Mouse (Mus musculus): Measurements from ENCODE around the gene Twnk. TPM values are rescaled to one million over a fixed set of nuclear protein-coding genes. Genes with fewer than 3 reads are reported as not detected.
"Not testable (repeated sequence)": the region's sequence is repeated elsewhere in the genome, so short reads cannot be mapped to it uniquely, and the experiment has no call there.

Gene Twnk
- polyA plus RNA-seq, 1 experiment from 2014 or later: 19.8 TPM

- Histone ChIP-seq H3K4me2 (ENCODE audit: low read depth, low read length) (no peak overlapping the region), H3K27ac (ENCODE audit: low read length) (no peak overlapping the region), H3K9ac (ENCODE audit: low read depth, low read length) (no peak overlapping the region), H3K4me1 (ENCODE audit: control insufficient read depth, insufficient read depth, low read length) (peaks cover 30% of the 10 kb centered on the region), H3K36me3 (ENCODE audit: control insufficient read depth, insufficient read depth, low read length) (peaks cover 26% of the 10 kb centered on the region), H3K4me3 (ENCODE audit: low read length) (no peak overlapping the region), H3K9me3 (ENCODE audit: control insufficient read depth, low read length) (no peaks in the 10 kb centered on the region), H3K27me3 (replicated peaks; ENCODE audit: control insufficient read depth, insufficient read depth, low read length) (no peaks in the 10 kb centered on the region)
- 78% methylated on average over 6 of the region's 6 CpGs for WGBS
- no peak; the same call in 1 of the 2 replicates for ATAC-seq
Observed at GRCm38 (mm10) chr19:45027848-45028247, 22.4 kb downstream of the Twnk start.

- ATAC-seq: no peak
- peaks cover 30% of the 10 kb centered on the region for H3K4me1 ChIP-seq (ENCODE audit: control insufficient read depth, insufficient read depth, low read length)
- 60% methylated on average over 19 of the region's 19 CpGs for WGBS
Observed at GRCm38 (mm10) chr19:45028746-45029145, 23.3 kb downstream of the Twnk start.

GRCm38 (mm10) chr19:45029571-45029970 is 24.1 kb downstream of the Twnk start:
- Histone ChIP-seq H3K27me3 (replicated peaks; ENCODE audit: control insufficient read depth, insufficient read depth, low read length) (no peaks in the 10 kb centered on the region), H3K4me3 (ENCODE audit: low read length) (no peak overlapping the region), H3K27ac (ENCODE audit: low read length) (no peak overlapping the region), H3K9ac (ENCODE audit: low read depth, low read length) (no peak overlapping the region), H3K4me1 (ENCODE audit: control insufficient read depth, insufficient read depth, low read length) (peaks cover 30% of the 10 kb centered on the region), H3K9me3 (ENCODE audit: control insufficient read depth, low read length) (no peaks in the 10 kb centered on the region), H3K36me3 (ENCODE audit: control insufficient read depth, insufficient read depth, low read length) (peaks cover 19% of the 10 kb centered on the region), H3K4me2 (ENCODE audit: low read depth, low read length) (no peak overlapping the region)
- 59% methylated on average over 9 of the region's 9 CpGs for WGBS
- no peak for ATAC-seq

More at GRCm38 (mm10) chr19:45028746-45029145, 23.3 kb downstream of the Twnk start:
- Histone ChIP-seq H3K27me3 (replicated peaks; ENCODE audit: control insufficient read depth, insufficient read depth, low read length) (no peaks in the 10 kb centered on the region), H3K36me3 (ENCODE audit: control insufficient read depth, insufficient read depth, low read length) (peaks cover 24% of the 10 kb centered on the region), H3K9ac (ENCODE audit: low read depth, low read length) (no peak overlapping the region), H3K9me3 (ENCODE audit: control insufficient read depth, low read length) (no peaks in the 10 kb centered on the region), H3K4me3 (ENCODE audit: low read length) (no peak overlapping the region), H3K4me2 (ENCODE audit: low read depth, low read length) (no peak overlapping the region), H3K27ac (ENCODE audit: low read length) (0 out of 2 replicates have a peak overlapping the region, but pooled peaks have one; percentile 0)

- H3K27ac ChIP-seq (ENCODE audit: low read length): no peak overlapping the region
- H3K4me1 ChIP-seq (ENCODE audit: control insufficient read depth, insufficient read depth, low read length): peaks cover 30% of the 10 kb centered on the region
- no peak overlapping the region for H3K4me3 ChIP-seq (ENCODE audit: low read length)
- no peaks in the 10 kb centered on the region for H3K9me3 ChIP-seq (ENCODE audit: control insufficient read depth, low read length)
- no peak overlapping the region for H3K4me2 ChIP-seq (ENCODE audit: low read depth, low read length)
- WGBS: 39% methylated on average over 8 of the region's 8 CpGs
- peaks cover 15% of the 10 kb centered on the region for H3K36me3 ChIP-seq (ENCODE audit: control insufficient read depth, insufficient read depth, low read length)
- peak; percentile 26; the same call in 1 of the 2 replicates for ATAC-seq
- no peaks in the 10 kb centered on the region for H3K27me3 ChIP-seq (replicated peaks; ENCODE audit: control insufficient read depth, insufficient read depth, low read length)
- no peak overlapping the region for H3K9ac ChIP-seq (ENCODE audit: low read depth, low read length)
Observed at GRCm38 (mm10) chr19:45030111-45030510, 24.6 kb downstream of the Twnk start.

- Histone ChIP-seq H3K27ac (ENCODE audit: low read length) (no peak overlapping the region), H3K9ac (ENCODE audit: low read depth, low read length) (no peak overlapping the region), H3K4me1 (ENCODE audit: control insufficient read depth, insufficient read depth, low read length) (peaks cover 30% of the 10 kb centered on the region), H3K4me3 (ENCODE audit: low read length) (peak overlapping the region; percentile 12; the same call in 1 of the 2 replicates), H3K4me2 (ENCODE audit: low read depth, low read length) (peak overlapping the region; percentile 51), H3K27me3 (replicated peaks; ENCODE audit: control insufficient read depth, insufficient read depth, low read length) (no peaks in the 10 kb centered on the region), H3K9me3 (ENCODE audit: control insufficient read depth, low read length) (no peaks in the 10 kb centered on the region), H3K36me3 (ENCODE audit: control insufficient read depth, insufficient read depth, low read length) (peaks cover 11% of the 10 kb centered on the region)
- 0 out of 2 replicates have a peak, but pooled peaks have one; percentile 14 for ATAC-seq
- 39% methylated on average over 20 of the region's 20 CpGs for WGBS
Observed at GRCm38 (mm10) chr19:45030746-45031693, 25.6 kb downstream of the Twnk start.

- H3K4me1 ChIP-seq (ENCODE audit: control insufficient read depth, insufficient read depth, low read length): peaks cover 30% of the 10 kb centered on the region
- peaks cover 6% of the 10 kb centered on the region; the same call in 1 of the 2 replicates for H3K36me3 ChIP-seq (ENCODE audit: control insufficient read depth, insufficient read depth, low read length)
- no peak overlapping the region for H3K9ac ChIP-seq (ENCODE audit: low read depth, low read length)
- H3K4me2 ChIP-seq (ENCODE audit: low read depth, low read length): no peak overlapping the region
- H3K4me3 ChIP-seq (ENCODE audit: low read length): no peak overlapping the region
- 9% methylated on average over 4 of the region's 4 CpGs for WGBS
- H3K27ac ChIP-seq (ENCODE audit: low read length): no peak overlapping the region
- ATAC-seq: peak; percentile 65
- H3K9me3 ChIP-seq (ENCODE audit: control insufficient read depth, low read length): no peaks in the 10 kb centered on the region
- H3K27me3 ChIP-seq (replicated peaks; ENCODE audit: control insufficient read depth, insufficient read depth, low read length): no peaks in the 10 kb centered on the region
Observed at GRCm38 (mm10) chr19:45031780-45032179, 26.3 kb downstream of the Twnk start.

GRCm38 (mm10) chr19:45032570-45033332 is 27.3 kb downstream of the Twnk start:
- Histone ChIP-seq H3K36me3 (ENCODE audit: control insufficient read depth, insufficient read depth, low read length) (no peaks in the 10 kb centered on the region; the same call in 1 of the 2 replicates), H3K4me1 (ENCODE audit: control insufficient read depth, insufficient read depth, low read length) (peaks cover 23% of the 10 kb centered on the region), H3K9ac (ENCODE audit: low read depth, low read length) (no peak overlapping the region; the same call in 1 of the 2 replicates), H3K4me3 (ENCODE audit: low read length) (no peak overlapping the region), H3K4me2 (ENCODE audit: low read depth, low read length) (no peak overlapping the region), H3K9me3 (ENCODE audit: control insufficient read depth, low read length) (no peaks in the 10 kb centered on the region), H3K27me3 (replicated peaks; ENCODE audit: control insufficient read depth, insufficient read depth, low read length) (no peaks in the 10 kb centered on the region), H3K27ac (ENCODE audit: low read length) (no peak overlapping the region)
- no peak for ATAC-seq
- 60% methylated on average over 17 of the region's 17 CpGs for WGBS

GRCm38 (mm10) chr19:45036867-45037266 is 31.4 kb downstream of the Twnk start:
- Histone ChIP-seq H3K27me3 (replicated peaks; ENCODE audit: control insufficient read depth, insufficient read depth, low read length) (peaks cover 17% of the 10 kb centered on the region; the same call in 1 of the 2 replicates), H3K4me2 (ENCODE audit: low read depth, low read length) (no peak overlapping the region), H3K4me1 (ENCODE audit: control insufficient read depth, insufficient read depth, low read length) (peaks cover 7% of the 10 kb centered on the region; the same call in 1 of the 2 replicates), H3K36me3 (ENCODE audit: control insufficient read depth, insufficient read depth, low read length) (no peaks in the 10 kb centered on the region), H3K9me3 (ENCODE audit: control insufficient read depth, low read length) (no peaks in the 10 kb centered on the region), H3K9ac (ENCODE audit: low read depth, low read length) (no peak overlapping the region), H3K4me3 (ENCODE audit: low read length) (no peak overlapping the region), H3K27ac (ENCODE audit: low read length) (no peak overlapping the region)
- no peak for ATAC-seq
- WGBS: 39% methylated on average over 16 of the region's 16 CpGs

GRCm38 (mm10) chr19:45038198-45038597 is 32.7 kb downstream of the Twnk start:
- H3K4me1 ChIP-seq (ENCODE audit: control insufficient read depth, insufficient read depth, low read length); H3K9ac ChIP-seq (ENCODE audit: low read depth, low read length); ATAC-seq; H3K36me3 ChIP-seq (ENCODE audit: control insufficient read depth, insufficient read depth, low read length); H3K27ac ChIP-seq (ENCODE audit: low read length); H3K4me3 ChIP-seq (ENCODE audit: low read length); H3K4me2 ChIP-seq (ENCODE audit: low read depth, low read length); H3K9me3 ChIP-seq (ENCODE audit: control insufficient read depth, low read length): not testable (repeated sequence)
- WGBS: 87% methylated on average over 7 of the region's 7 CpGs
- peaks cover 17% of the 10 kb centered on the region; the same call in 1 of the 2 replicates for H3K27me3 ChIP-seq (replicated peaks; ENCODE audit: control insufficient read depth, insufficient read depth, low read length)

Measured in intestine, embryonic 16.5 days (tissue).